Mouse (Mus musculus) cerebellum, adult 2 months (tissue): ENCODE measurements around the gene Gjb2.

Experiments used
- CTCF ChIP-seq: fragments of 200-500 bp; IDR thresholded peaks from 2 replicates; pipeline ENCODE4 v1.5.1; 2011; ENCODE audit warnings: low read depth, mild to moderate bottlenecking, control low read depth, low read length, moderate library complexity, borderline replicate concordance; ENCODE audit not compliant: insufficient read depth
- POLR2A ChIP-seq: fragments of 200-500 bp; IDR thresholded peaks from 2 replicates; pipeline ENCODE4 v1.6.1; 2011; ENCODE audit warnings: low read length, control low read depth, borderline replicate concordance; ENCODE audit not compliant: insufficient read depth

GRCm38 (mm10) chr14:57104106-57105023 is at the start of gene Gjb2:
- TF ChIP-seq CTCF (no peak), POLR2A (no peak)
